Mouse (Mus musculus) lung, postnatal 0 days (tissue): ENCODE data around the gene Ccdc85c.

Experiments
- CTCF ChIP-seq: IDR thresholded peaks from 2 replicates; pipeline ENCODE4 v1.5.1; 2016; ENCODE audit warnings: antibody characterized with exemption, mild to moderate bottlenecking
- EP300 ChIP-seq: IDR thresholded peaks from 2 replicates; pipeline ENCODE4 v1.6.1; 2016; ENCODE audit warnings: antibody characterized with exemption, mild to moderate bottlenecking, control low read depth

- TF ChIP-seq CTCF: peak; percentile 94
- TF ChIP-seq EP300: no peak
These were observed 17.7 kb upstream of the Ccdc85c start for GRCm38 (mm10) chr12:108292957-108293356.
